Mouse (Mus musculus) brain, embryonic 14.5 days (tissue): ENCODE data around the gene Nek1.

Experiments
- CTCF ChIP-seq: fragments of 200-500 bp; IDR thresholded peaks from 2 replicates; pipeline ENCODE4 v1.5.1; 2012; ENCODE audit warnings: inconsistent platforms, mild to moderate bottlenecking, moderate library complexity, borderline replicate concordance; ENCODE audit not compliant: insufficient read depth, insufficient read length; ENCODE audit errors: extremely low read depth
- POLR2A ChIP-seq: fragments of 200-500 bp; IDR thresholded peaks from 2 replicates; pipeline ENCODE4 v1.6.1; 2012; ENCODE audit warnings: mild to moderate bottlenecking, inconsistent platforms, borderline replicate concordance; ENCODE audit not compliant: poor library complexity, insufficient read depth, insufficient read length, severe bottlenecking; ENCODE audit errors: extremely low read depth

- no peak for TF ChIP-seq CTCF
- no peak for TF ChIP-seq POLR2A
Measured at GRCm38 (mm10) chr8:60992561-60992909, 460 bp upstream of the Nek1 start.
